Mouse (Mus musculus) forebrain, postnatal 0 days (tissue): ENCODE results near the gene Ltbp2. TPM values are rescaled to one million over a fixed set of nuclear protein-coding genes. Genes with fewer than 3 reads are reported as not detected.

Experiments used
- ATAC-seq: fragments of 200-750 bp; cut with Nextera tagmentation; 2 replicates; pipeline ENCODE4 v1.8.0; 2017; ENCODE audit warnings: mild to moderate bottlenecking, moderate library complexity
- DNase-seq: peaks from one replicate; pipeline ENCODE4 v3.0.0-alpha.2; 2015
- H3K27ac ChIP-seq: fragments of 300-500 bp; sonication (generic); 2 replicates; pipeline ENCODE4 v1.5.1; 2014; ENCODE audit warnings: low read depth, mild to moderate bottlenecking, antibody characterized with exemption, low read length, moderate library complexity, mixed read lengths
- H3K27me3 ChIP-seq: fragments of 300-500 bp; sonication (generic); 2 replicates; pipeline ENCODE4 v1.6.1; 2014; ENCODE audit warnings: mild to moderate bottlenecking, low read length, mixed read lengths; ENCODE audit not compliant: insufficient read depth
- H3K36me3 ChIP-seq: fragments of 300-500 bp; sonication (generic); 2 replicates; pipeline ENCODE4 v1.6.1; 2014; ENCODE audit warnings: mild to moderate bottlenecking, moderate library complexity; ENCODE audit not compliant: insufficient read depth
- H3K4me1 ChIP-seq: fragments of 300-500 bp; sonication (generic); 2 replicates; pipeline ENCODE4 v1.6.1; 2014; ENCODE audit warnings: antibody characterized with exemption; ENCODE audit not compliant: insufficient read depth
- H3K4me2 ChIP-seq: fragments of 300-500 bp; sonication (generic); 2 replicates; pipeline ENCODE4 v1.6.1; 2014; ENCODE audit warnings: low read depth, mild to moderate bottlenecking, moderate library complexity
- H3K4me3 ChIP-seq: fragments of 300-500 bp; sonication (generic); 2 replicates; pipeline ENCODE4 v1.5.1; 2014; ENCODE audit warnings: low read depth, low read length, mixed read lengths
- H3K9ac ChIP-seq: fragments of 300-500 bp; sonication (generic); 2 replicates; pipeline ENCODE4 v1.6.1; 2014; ENCODE audit warnings: mild to moderate bottlenecking
- H3K9me3 ChIP-seq: fragments of 300-500 bp; sonication (generic); 2 replicates; pipeline ENCODE4 v1.6.1; 2016; ENCODE audit warnings: low read length
- CTCF ChIP-seq: sonication (generic); IDR thresholded peaks from 2 replicates; pipeline ENCODE4 v1.5.1; 2016; ENCODE audit warnings: antibody characterized with exemption, control low read depth, low read depth
- WGBS: fragments of 180-500 bp; shearing (Covaris S2); extraction: QIAGEN DNeasy Blood & Tissue Kit; methylation state at CpG from one replicate; pipeline ENCODE4 v1.1.7; 2014; 5-methylcytosine and 5-hydroxymethylcytosine counted together
- polyA plus RNA-seq: library from polyadenylated mRNA; unstranded; fragments of >200 nt; fragmentation: Nextera tagmentation; extraction: Ambion mirVana; gene quantifications from 2 replicates; pipeline ENCODE4 v1.2.1, GENCODE M21; 2015
- total RNA-seq: library from RNA; depleted of rRNA; stranded (reverse); fragments of >200 nt; gene quantifications from 2 replicates; pipeline ENCODE4 v1.2.3, GENCODE M21; 2014

Ltbp2 gene
- total and polyA plus RNA-seq, 2 experiments from 2014 or later, result 0.51 to 0.76 TPM

- peaks cover 14% of the 10 kb centered on the region for H3K4me1 ChIP-seq
- H3K4me2 ChIP-seq, result peak overlapping the region; percentile 87
- peak overlapping the region; percentile 73 for H3K4me3 ChIP-seq
- DNase-seq, result no peak
- H3K9ac ChIP-seq, result peak overlapping the region; percentile 85
- no peak for ATAC-seq
- H3K27ac ChIP-seq, result peak overlapping the region; percentile 72
- H3K36me3 ChIP-seq, result no peaks in the 10 kb centered on the region
- under 1% methylated on average over 20 of the region's 20 CpGs for WGBS
- TF ChIP-seq CTCF, result no peak
- H3K9me3 ChIP-seq, result no peaks in the 10 kb centered on the region
- H3K27me3 ChIP-seq, result no peaks in the 10 kb centered on the region
Measured at GRCm38 (mm10) chr12:84773476-84773875, 102.9 kb downstream of the Ltbp2 start.

- under 1% methylated on average over 50 of the region's 50 CpGs for WGBS
- peak within 1 kb of the TSS; percentile 85 for H3K9ac ChIP-seq
- H3K27me3 ChIP-seq, result no peaks in the 10 kb centered on the region
- H3K4me1 ChIP-seq, result peaks cover 14% of the 10 kb centered on the region
- H3K36me3 ChIP-seq, result no peaks in the 10 kb centered on the region
- peak; percentile 8 for TF ChIP-seq CTCF
- ATAC-seq (peak; percentile 99), DNase-seq (peak; percentile 99)
- H3K27ac ChIP-seq, result peak within 1 kb of the TSS; percentile 80
- no peaks in the 10 kb centered on the region for H3K9me3 ChIP-seq
- H3K4me2 ChIP-seq, result peak within 1 kb of the TSS; percentile 87
- H3K4me3 ChIP-seq, result peak within 1 kb of the TSS; percentile 73
Measured at GRCm38 (mm10) chr12:84772726-84773441, 103.4 kb downstream of the Ltbp2 start, which contains the start of the genes Npc2 and Isca2. TSS of gene Npc2 (minus strand) at chr12:84773152. TSS of gene Isca2 (plus strand) at chr12:84773251.

- peak overlapping the region; percentile 73 for H3K4me3 ChIP-seq
- 2% methylated on average over 10 of the region's 10 CpGs for WGBS
Measured at GRCm38 (mm10) chr12:84771981-84772520, 104.3 kb downstream of the Ltbp2 start.

GRCm38 (mm10) chr12:84769624-84770023 lies 106.7 kb downstream of the Ltbp2 start:
- Histone ChIP-seq H3K4me1 (peaks cover 14% of the 10 kb centered on the region), H3K27ac (no peak overlapping the region), H3K4me3 (no peak overlapping the region), H3K27me3 (no peaks in the 10 kb centered on the region), H3K36me3 (peaks cover 7% of the 10 kb centered on the region), H3K4me2 (no peak overlapping the region), H3K9ac (no peak overlapping the region), H3K9me3 (no peaks in the 10 kb centered on the region)
- 87% methylated on average over 7 of the region's 7 CpGs for WGBS
- ATAC-seq (no peak), DNase-seq (no peak)
- no peak for TF ChIP-seq CTCF

More at GRCm38 (mm10) chr12:84771981-84772520, 104.3 kb downstream of the Ltbp2 start:
- Histone ChIP-seq H3K36me3 (no peaks in the 10 kb centered on the region), H3K9me3 (no peaks in the 10 kb centered on the region), H3K4me1 (peaks cover 14% of the 10 kb centered on the region), H3K27me3 (no peaks in the 10 kb centered on the region), H3K9ac (peak overlapping the region; percentile 66), H3K27ac (peak overlapping the region; percentile 80), H3K4me2 (peak overlapping the region; percentile 87)
- peak; percentile 31 for DNase-seq
- no peak for ATAC-seq
- no peak for TF ChIP-seq CTCF

- no peak for ATAC-seq
- Histone ChIP-seq H3K4me2 (no peak overlapping the region), H3K4me3 (no peak overlapping the region), H3K9ac (no peak overlapping the region), H3K4me1 (peaks cover 9% of the 10 kb centered on the region), H3K36me3 (peaks cover 26% of the 10 kb centered on the region), H3K27me3 (no peaks in the 10 kb centered on the region), H3K9me3 (no peaks in the 10 kb centered on the region), H3K27ac (no peak overlapping the region)
- 90% methylated on average over 6 of the region's 6 CpGs for WGBS
- no peak for DNase-seq
- no peak for TF ChIP-seq CTCF
Measured at GRCm38 (mm10) chr12:84767510-84767909, 108.8 kb downstream of the Ltbp2 start.

GRCm38 (mm10) chr12:84766113-84766735 lies 110.1 kb downstream of the Ltbp2 start:
- Histone ChIP-seq H3K9me3 (no peaks in the 10 kb centered on the region), H3K9ac (no peak overlapping the region), H3K36me3 (peaks cover 28% of the 10 kb centered on the region), H3K27ac (no peak overlapping the region), H3K4me2 (no peak overlapping the region), H3K27me3 (no peaks in the 10 kb centered on the region), H3K4me1 (peaks cover 4% of the 10 kb centered on the region; the same call in 1 of the 2 replicates), H3K4me3 (no peak overlapping the region)
- WGBS, result 89% methylated on average over 5 of the region's 5 CpGs
- no peak for TF ChIP-seq CTCF
- no peak for ATAC-seq
- DNase-seq, result no peak

- Histone ChIP-seq H3K27ac (no peak overlapping the region), H3K4me3 (no peak overlapping the region), H3K9me3 (no peaks in the 10 kb centered on the region), H3K27me3 (no peaks in the 10 kb centered on the region), H3K4me1 (no peaks in the 10 kb centered on the region; the same call in 1 of the 2 replicates), H3K9ac (no peak overlapping the region), H3K4me2 (no peak overlapping the region), H3K36me3 (peaks cover 35% of the 10 kb centered on the region)
- WGBS, result 92% methylated on average over 15 of the region's 15 CpGs
- no peak for TF ChIP-seq CTCF
- ATAC-seq, result no peak
- DNase-seq, result no peak
Measured at GRCm38 (mm10) chr12:84765506-84765905, 110.8 kb downstream of the Ltbp2 start.
